Mouse (Mus musculus) gastrocnemius, postnatal 14 days (tissue): ENCODE results near the gene Ptpn1. TPM values are rescaled to one million over a fixed set of nuclear protein-coding genes. Genes with fewer than 3 reads are reported as not detected.

Experiments
- DNase-seq: peaks from one replicate; pipeline ENCODE4 v3.0.0; 2021; ENCODE audit warnings: mixed read lengths
- intact Hi-C: fragments of 180-260 bp; cut with DNase I; formaldehyde crosslinking; loops from one replicate; pipeline ENCODE4 v1.15.1; 2025; ENCODE audit warnings: low total_unique reads
- long read RNA-seq, 2 experiments: library from polyadenylated mRNA; stranded (forward); transcript quantifications; one replicate each; pipeline ENCODE4 v2.0.0; 2021
- total RNA-seq, 2 experiments: library from RNA; stranded (reverse); gene quantifications; 2 replicates each; pipeline ENCODE4 v1.2.3; 2021

The Ptpn1 gene
- 10 to 100 TPM; 13.9 to 15.6 TPM for total RNA-seq
- long read RNA-seq, experiment 1, full-length matches to known transcripts = 13 of 19 reads
- long read RNA-seq, experiment 1, partial matches to known transcripts = 1 of 19 reads
- long read RNA-seq, experiment 1, other reads (novel, unspliced or antisense) = 5 of 19 reads
- long read RNA-seq, experiment 2, full-length matches to known transcripts = 19 of 24 reads
- long read RNA-seq, experiment 2, partial matches to known transcripts = 2 of 24 reads
- long read RNA-seq, experiment 2, other reads (novel, unspliced or antisense) = 3 of 24 reads

- DNase-seq = peak; percentile 99
- intact Hi-C loops = no loop called here
These were observed at the start of gene Ptpn1 for GRCm38 (mm10) chr2:167931985-167932726. Gene Ptpn1, plus strand, starts transcription at chr2:167932057.

GRCm38 (mm10) chr2:167886485-167886884 is 45.4 kb upstream of the Ptpn1 start:
- DNase-seq = no peak
- intact Hi-C loops = no loop called here

- intact Hi-C loops = no loop called here
- no peak for DNase-seq
These were observed 44.1 kb upstream of the Ptpn1 start for GRCm38 (mm10) chr2:167887516-167888347.

GRCm38 (mm10) chr2:167888834-167889233 is 43.0 kb upstream of the Ptpn1 start:
- no peak for DNase-seq
- intact Hi-C loops = no loop called here

GRCm38 (mm10) chr2:167889886-167890285 is 42.0 kb upstream of the Ptpn1 start:
- peak; percentile 2 for DNase-seq
- intact Hi-C loops = no loop called here

- intact Hi-C loops = loop anchor here (2.0 kb wide), 1 partner anchor 205 kb away; no protein-coding TSS in a partner anchor
These were observed 39.9 kb upstream of the Ptpn1 start for GRCm38 (mm10) chr2:167891908-167892307.

GRCm38 (mm10) chr2:167893680-167894079 is 38.2 kb upstream of the Ptpn1 start:
- intact Hi-C loops = loop anchor here (2.0 kb wide), 1 partner anchor 207 kb away; no protein-coding TSS in a partner anchor
- DNase-seq = no peak

More at GRCm38 (mm10) chr2:167891908-167892307, 39.9 kb upstream of the Ptpn1 start:
- peak; percentile 69 for DNase-seq

- intact Hi-C loops = loop anchor here (5.0 kb wide), 1 partner anchor 253 kb away; no protein-coding TSS in a partner anchor
- peak; percentile 87 for DNase-seq
These were observed 36.9 kb upstream of the Ptpn1 start for GRCm38 (mm10) chr2:167894948-167895372.

GRCm38 (mm10) chr2:167897896-167898295 is 34.0 kb upstream of the Ptpn1 start:
- intact Hi-C loops = loop anchor here (5.0 kb wide), 1 partner anchor 256 kb away; no protein-coding TSS in a partner anchor

GRCm38 (mm10) chr2:167899989-167900421 is 31.9 kb upstream of the Ptpn1 start:
- DNase-seq = peak; percentile 7
- intact Hi-C loops = loop anchor here (5.0 kb wide), 2 partner anchors 258 to 373 kb away; no protein-coding TSS in a partner anchor

More at GRCm38 (mm10) chr2:167897896-167898295, 34.0 kb upstream of the Ptpn1 start:
- no peak for DNase-seq

GRCm38 (mm10) chr2:167902116-167902703 is 29.6 kb upstream of the Ptpn1 start:
- peak; percentile 2 for DNase-seq
- intact Hi-C loops = loop anchor here (5.0 kb wide), 1 partner anchor 375 kb away; no protein-coding TSS in a partner anchor

GRCm38 (mm10) chr2:167903242-167903952 is 28.5 kb upstream of the Ptpn1 start:
- DNase-seq = no peak
- intact Hi-C loops = loop anchor here (5.0 kb wide), 1 partner anchor 376 kb away; no protein-coding TSS in a partner anchor

GRCm38 (mm10) chr2:167904621-167905367 is 27.1 kb upstream of the Ptpn1 start:
- DNase-seq = no peak
- intact Hi-C loops = loop anchor here (5.0 kb wide), 1 partner anchor 377 kb away; no protein-coding TSS in a partner anchor

- intact Hi-C loops = no loop called here
- DNase-seq = no peak
These were observed 26.3 kb upstream of the Ptpn1 start for GRCm38 (mm10) chr2:167905561-167905960.

GRCm38 (mm10) chr2:167906729-167907128 is 25.1 kb upstream of the Ptpn1 start:
- intact Hi-C loops = no loop called here
- DNase-seq = no peak

- no peak for DNase-seq
- intact Hi-C loops = no loop called here
These were observed 22.2 kb upstream of the Ptpn1 start for GRCm38 (mm10) chr2:167909531-167910177.

GRCm38 (mm10) chr2:167910178-167910540 is 21.7 kb upstream of the Ptpn1 start:
- no peak for DNase-seq
- intact Hi-C loops = no loop called here
